Mouse (Mus musculus) CD4-positive, CD25-positive, alpha-beta regulatory T cell, adult 4 months (primary cell): ENCODE results near the gene Il22ra1. TPM values are rescaled to one million over a fixed set of nuclear protein-coding genes. Genes with fewer than 3 reads are reported as not detected.
A peak's percentile ranks its signal among the peaks of the same experiment; 100 is the strongest.
"Not testable (repeated sequence)": the region's sequence is repeated elsewhere in the genome, so short reads cannot be mapped to it uniquely, and the experiment has no call there.

Experiments used
- ATAC-seq: one replicate; pipeline ENCODE4 v1.8.0; 2017
- polyA plus RNA-seq, 2 experiments: library from polyadenylated mRNA; unstranded; fragments of 100-300 nt; shearing (Covaris generic); gene quantifications; one replicate each; pipeline ENCODE4 v1.2.1; 2017

Il22ra1 gene
- polyA plus RNA-seq: not detected

DNA sequence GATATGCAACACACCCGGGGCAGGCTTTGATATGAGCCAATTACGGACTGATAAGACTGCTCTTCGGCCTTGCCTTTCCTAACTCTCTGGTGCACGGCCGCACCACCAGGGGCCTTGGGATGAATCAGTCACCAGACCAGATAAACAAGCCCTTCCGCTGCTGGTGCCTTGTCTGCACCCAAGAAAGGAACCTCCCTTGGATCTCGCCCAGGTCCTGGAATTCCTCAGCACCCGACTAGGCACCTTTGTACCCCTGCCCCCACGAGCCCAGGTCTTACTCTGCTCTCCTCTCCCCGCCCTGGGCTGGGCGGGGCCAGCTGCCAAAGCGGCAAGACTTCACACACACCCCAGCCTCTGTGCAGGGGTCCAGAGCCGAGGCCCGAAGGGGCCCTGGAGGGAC is at the start of gene Il22ra1:
Gene Il22ra1, plus strand, starts transcription at position 356 of the 400 bp plus-strand sequence.
- ATAC-seq: no peak

- no peak for ATAC-seq
Measured at GRCm38 (mm10) chr4:135679316-135679715, 48.7 kb upstream of the Il22ra1 start.

DNA sequence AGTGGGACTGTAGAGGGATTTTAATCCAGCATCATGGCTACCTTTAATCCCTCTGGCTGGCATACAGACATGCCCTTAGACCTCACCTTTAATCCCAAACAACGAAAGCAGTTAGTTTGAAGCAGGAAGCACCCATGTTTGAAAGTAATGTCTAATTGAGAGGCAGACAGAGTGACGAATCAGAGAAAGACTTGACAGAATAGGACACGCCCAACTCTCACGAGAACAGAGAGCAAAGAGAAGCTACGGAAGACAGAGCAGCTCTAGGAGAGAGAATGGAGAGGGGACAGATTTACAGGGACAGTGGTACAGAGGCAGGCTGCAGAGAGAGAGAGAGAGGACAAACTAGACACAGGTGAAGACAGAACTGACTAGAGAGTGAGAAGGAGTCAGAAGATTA is 46.2 kb upstream of the Il22ra1 start:
- no peak for ATAC-seq

GRCm38 (mm10) chr4:135683553-135683952 is 44.4 kb upstream of the Il22ra1 start:
- ATAC-seq: no peak

- ATAC-seq: no peak
Measured at GRCm38 (mm10) chr4:135684731-135685130, 43.2 kb upstream of the Il22ra1 start.

- ATAC-seq: peak; percentile 71
Measured at GRCm38 (mm10) chr4:135685906-135686567, 41.9 kb upstream of the Il22ra1 start, which contains the start of gene Ifnlr1. Ifnlr1 (plus strand) TSS chr4:135686287.

GRCm38 (mm10) chr4:135686568-135686953 is 41.4 kb upstream of the Il22ra1 start:
- ATAC-seq: no peak

GRCm38 (mm10) chr4:135689797-135690196 is 38.2 kb upstream of the Il22ra1 start:
- no peak for ATAC-seq

DNA sequence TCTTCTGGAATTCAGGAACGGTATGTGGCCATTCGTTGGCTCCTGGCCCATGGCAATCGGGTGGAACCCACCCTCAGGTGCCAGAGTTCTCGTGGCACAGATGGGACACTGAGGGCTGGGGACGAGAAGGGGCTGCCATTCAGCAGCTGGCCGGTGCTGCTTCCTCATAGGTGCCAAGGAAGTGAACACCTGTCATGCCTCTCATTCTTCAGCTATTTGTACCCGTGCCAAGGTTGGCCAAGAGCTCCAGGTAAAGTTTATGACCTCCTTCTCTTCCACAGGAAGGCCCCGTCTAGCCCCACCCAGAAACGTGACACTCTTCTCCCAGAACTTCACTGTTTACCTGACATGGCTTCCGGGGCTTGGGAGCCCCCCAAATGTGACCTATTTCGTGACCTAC is 37.7 kb upstream of the Il22ra1 start:
- ATAC-seq: no peak

DNA sequence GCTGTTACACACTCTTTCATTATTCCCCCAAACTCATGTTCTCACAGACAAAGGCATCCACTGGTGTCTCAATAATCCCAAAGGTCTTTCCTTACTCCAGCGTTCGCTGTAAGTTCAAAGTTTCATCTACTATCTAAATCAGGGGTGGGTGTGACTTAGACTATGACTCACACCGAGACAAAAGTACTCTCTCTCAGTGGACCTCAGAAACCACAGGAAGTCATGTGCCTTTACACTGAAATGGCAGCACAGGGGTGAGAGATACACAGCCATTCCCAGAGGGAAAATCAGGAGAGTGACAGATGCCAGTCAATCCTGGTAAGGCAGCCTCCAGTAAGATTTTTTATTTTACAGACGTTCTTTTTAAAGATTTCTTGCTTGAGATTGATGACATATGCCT is 35.1 kb upstream of the Il22ra1 start:
- no peak for ATAC-seq

DNA sequence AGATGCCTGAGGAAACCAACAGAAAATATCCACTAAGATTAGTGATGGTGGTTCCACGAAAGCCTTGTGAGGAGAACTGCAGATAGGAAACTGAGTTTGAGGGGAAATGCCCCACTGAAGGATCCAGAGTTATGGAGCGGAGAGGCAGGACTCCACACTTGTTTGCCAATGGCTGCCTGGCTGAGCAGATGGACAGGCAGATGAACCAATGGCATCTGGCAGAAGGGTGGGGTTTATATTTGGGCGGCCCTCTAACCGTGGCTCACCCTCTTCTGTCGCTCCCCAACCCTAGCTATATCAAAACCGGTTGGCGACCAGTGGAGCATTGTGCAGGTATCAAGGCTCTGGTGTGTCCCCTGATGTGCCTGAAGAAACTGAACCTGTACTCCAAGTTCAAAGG is 29.5 kb upstream of the Il22ra1 start:
- ATAC-seq: no peak

- no peak for ATAC-seq
Measured at GRCm38 (mm10) chr4:135703497-135703896, 24.5 kb upstream of the Il22ra1 start.

DNA sequence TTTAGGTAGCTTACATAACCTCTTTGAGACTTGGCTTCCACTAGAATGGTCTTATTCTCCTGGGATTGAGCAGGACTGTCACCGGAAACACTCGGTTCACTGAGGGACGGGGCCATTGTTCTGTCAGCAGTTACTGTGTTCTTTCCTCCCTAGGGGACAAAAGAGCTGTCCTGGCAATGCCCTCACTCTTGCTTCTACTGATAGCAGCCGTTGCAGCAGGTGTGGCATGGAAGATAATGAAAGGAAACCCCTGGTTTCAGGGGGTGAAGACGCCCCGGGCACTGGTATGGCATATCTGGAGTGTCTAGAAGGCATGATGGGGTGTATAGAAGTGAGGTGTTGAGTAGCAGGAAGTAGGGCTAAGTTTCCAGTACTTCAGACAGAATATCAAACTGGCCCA is 24.0 kb upstream of the Il22ra1 start:
- no peak for ATAC-seq

GRCm38 (mm10) chr4:135706045-135706444 is 21.9 kb upstream of the Il22ra1 start:
- no peak for ATAC-seq

- peak; percentile 66 for ATAC-seq
Measured at GRCm38 (mm10) chr4:135709072-135709564, 18.9 kb upstream of the Il22ra1 start.

- ATAC-seq: no peak
Measured at GRCm38 (mm10) chr4:135709621-135710020, 18.4 kb upstream of the Il22ra1 start.

DNA sequence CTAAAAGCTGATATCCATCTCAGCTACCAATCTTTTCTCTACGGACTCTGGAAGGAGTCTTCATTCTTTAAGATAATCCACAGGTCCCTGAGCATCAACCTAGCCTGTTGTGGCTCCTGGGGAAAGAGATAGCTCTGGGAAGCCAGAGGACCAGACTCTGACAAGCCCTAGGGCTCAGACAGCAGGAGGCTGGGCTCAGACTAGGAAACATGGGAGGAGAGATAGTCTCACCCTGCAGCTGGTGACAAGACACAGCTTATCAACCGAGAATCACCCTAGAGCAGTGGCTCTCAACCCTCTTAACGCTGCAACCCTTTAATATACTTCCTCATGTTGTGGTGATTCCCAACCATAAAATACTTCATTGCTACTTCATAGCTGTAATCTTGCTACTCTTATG is 17.6 kb upstream of the Il22ra1 start:
- ATAC-seq: no peak

- ATAC-seq: no peak
Measured at GRCm38 (mm10) chr4:135714776-135715175, 13.2 kb upstream of the Il22ra1 start.

DNA sequence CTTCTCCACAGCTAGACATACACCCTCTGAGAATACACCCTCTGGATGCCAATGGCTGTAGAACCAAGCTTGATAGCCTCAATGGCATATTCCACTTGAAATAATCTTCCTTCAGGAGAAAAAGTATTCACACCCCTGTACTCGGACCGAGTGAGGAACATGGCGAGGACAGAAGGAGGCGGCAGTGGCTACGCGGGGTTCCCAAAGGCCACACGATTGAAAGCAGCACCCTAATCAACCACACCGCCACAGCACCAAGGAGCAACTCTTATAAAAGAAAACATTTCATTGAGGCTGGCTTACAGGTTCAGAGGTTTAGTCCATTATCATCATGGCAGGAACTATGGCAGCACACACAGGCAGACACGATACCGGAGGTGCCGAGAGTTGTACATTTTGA is 11.5 kb upstream of the Il22ra1 start:
- ATAC-seq: not testable (repeated sequence)

- ATAC-seq: no peak
Measured at GRCm38 (mm10) chr4:135722540-135723290, 5.3 kb upstream of the Il22ra1 start.

DNA sequence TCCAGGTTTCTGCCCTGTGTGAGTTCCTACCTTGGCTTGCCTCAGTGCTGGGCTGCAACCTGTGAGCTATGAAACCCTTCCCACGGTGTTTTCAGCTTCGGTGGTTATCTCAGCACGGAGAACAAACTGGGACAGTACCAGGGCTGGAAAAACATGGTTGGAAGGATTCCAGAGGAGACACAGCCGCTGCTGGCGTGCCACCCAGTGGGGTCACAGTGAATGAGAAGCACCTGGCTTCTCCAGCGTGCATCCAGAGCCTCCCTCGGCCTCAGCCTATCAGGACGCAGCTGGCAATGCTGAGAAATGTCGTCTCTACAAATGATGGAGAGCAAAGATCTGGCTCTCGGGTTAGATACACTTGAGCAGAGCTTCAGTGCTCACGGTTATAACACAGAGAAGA is 1.6 kb upstream of the Il22ra1 start:
- ATAC-seq: no peak

DNA sequence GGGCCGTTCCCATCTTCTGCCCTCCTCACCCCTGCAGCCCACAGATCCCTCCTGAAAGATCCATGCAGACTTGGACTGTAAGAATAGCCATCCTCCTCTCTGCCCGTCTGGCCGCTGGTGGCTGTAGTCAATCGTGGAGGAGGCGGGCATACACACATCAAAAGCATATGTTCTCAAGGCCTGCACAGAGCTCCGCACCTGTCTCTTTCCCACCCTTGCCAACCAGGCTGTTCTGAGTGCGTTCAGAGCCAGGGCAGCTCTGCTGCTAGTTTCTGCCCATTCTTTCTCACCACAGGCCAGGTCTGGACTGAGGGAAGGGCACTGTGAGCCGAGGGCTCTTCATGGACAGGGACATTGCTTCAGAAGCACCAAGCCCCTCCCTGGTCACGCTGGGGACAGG is 2.2 kb downstream of the Il22ra1 start:
- ATAC-seq: no peak

DNA sequence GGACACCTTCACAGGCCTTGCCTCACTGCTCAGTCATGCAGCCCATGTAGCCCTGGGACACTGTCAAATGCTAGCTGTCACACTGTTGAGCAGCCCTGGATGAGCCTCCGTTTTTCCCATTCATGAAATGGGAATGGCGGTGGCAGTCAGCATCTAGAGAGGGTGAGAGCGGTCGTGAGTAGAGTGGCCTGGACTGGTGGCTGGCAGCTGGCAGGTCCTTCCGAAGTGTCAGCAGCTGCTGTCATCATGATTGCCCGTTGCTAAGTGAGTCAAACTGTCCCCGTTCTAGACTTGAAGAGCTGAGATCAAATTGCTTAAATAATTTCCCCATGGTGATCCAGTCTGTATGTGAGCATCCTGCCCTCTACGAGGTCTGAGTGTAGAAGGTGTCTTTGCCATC is 3.0 kb downstream of the Il22ra1 start:
- ATAC-seq: no peak

DNA sequence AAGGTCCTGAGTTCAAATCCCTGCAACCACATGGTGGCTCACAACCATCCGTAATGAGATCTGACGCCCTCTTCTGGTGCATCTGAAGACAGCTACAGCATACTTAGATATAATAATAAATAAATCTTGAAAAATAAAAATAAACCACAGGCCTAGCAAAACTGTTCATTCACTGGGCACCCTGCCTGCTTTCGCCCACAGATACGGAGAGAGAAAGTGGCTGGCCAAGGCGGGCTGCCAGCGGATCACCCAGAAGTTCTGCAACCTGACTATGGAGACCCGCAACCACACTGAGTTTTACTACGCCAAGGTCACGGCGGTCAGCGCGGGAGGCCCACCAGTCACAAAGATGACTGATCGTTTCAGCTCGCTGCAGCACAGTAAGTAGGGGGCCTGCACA is 5.9 kb downstream of the Il22ra1 start:
- ATAC-seq: no peak
